Mouse (Mus musculus): ENCODE data around the gene Sfrp2. TPM values are rescaled to one million over a fixed set of nuclear protein-coding genes. Genes with fewer than 3 reads are reported as not detected.

Gene Sfrp2
- polyA plus RNA-seq, 1 experiment from 2014 or later: 83.2 TPM

DNA sequence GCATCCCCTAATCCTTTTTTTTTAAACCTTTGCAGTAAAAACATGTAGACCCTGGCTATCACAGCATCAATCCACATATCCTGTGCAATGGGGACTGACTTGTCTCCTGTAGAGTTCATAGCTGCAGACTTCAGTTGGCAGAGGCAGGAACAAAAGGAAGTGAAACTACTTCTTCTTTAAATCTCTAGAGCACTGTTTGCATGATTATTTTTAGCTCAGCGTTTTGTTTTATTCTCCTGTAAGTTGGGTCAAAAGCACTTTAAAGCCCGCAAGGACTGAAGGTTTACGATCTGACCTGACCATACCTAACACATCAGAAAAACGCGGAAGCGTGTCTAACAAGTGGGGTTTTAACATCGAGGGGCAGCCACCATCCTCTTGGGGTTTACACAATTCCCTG, 45.9 kb downstream of the Sfrp2 start:
- H3K4me3 ChIP-seq (ENCODE audit: low read length): no peak overlapping the region
- no peaks in the 10 kb centered on the region for H3K4me1 ChIP-seq (replicated peaks; ENCODE audit: control insufficient read depth, insufficient read depth, low read length)
- no peak overlapping the region for H3K9ac ChIP-seq (ENCODE audit: low read length)
- no peaks in the 10 kb centered on the region for H3K36me3 ChIP-seq (ENCODE audit: control insufficient read depth, insufficient read depth, low read length)
- WGBS: 53% methylated on average over 7 of the region's 7 CpGs
- H3K9me3 ChIP-seq (ENCODE audit: control insufficient read depth, low read length): no peaks in the 10 kb centered on the region
- H3K27ac ChIP-seq (ENCODE audit: low read length): no peak overlapping the region
- H3K27me3 ChIP-seq (ENCODE audit: control insufficient read depth, insufficient read depth, low read depth, low read length): no peaks in the 10 kb centered on the region
- H3K4me2 ChIP-seq (ENCODE audit: low read depth, low read length): no peak overlapping the region
- no peak for ATAC-seq (ENCODE audit: low read depth)

DNA sequence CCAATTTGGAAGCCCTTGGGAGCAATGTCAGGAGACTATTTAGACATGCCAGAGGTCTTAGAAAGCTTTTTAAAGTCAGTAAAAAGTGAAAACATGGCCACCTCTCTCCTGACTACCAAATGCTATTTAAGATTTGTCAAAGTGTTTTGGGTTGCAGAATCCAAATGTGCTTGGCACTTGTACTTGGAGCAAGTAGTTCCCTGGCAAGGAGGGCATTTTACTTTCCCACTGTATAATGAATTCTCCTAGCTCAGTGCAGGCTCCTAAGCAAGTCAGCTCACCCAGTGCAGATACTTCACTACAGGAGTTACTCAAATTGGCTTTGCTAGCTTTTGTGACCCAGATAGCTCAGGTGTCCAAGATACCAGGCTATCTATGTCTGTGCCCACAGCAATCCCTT, 46.7 kb downstream of the Sfrp2 start:
- no peak for ATAC-seq (ENCODE audit: low read depth)
- Histone ChIP-seq H3K4me1 (replicated peaks; ENCODE audit: control insufficient read depth, insufficient read depth, low read length) (no peaks in the 10 kb centered on the region), H3K9ac (ENCODE audit: low read length) (no peak overlapping the region), H3K4me2 (ENCODE audit: low read depth, low read length) (no peak overlapping the region), H3K9me3 (ENCODE audit: control insufficient read depth, low read length) (no peaks in the 10 kb centered on the region), H3K27ac (ENCODE audit: low read length) (no peak overlapping the region), H3K4me3 (ENCODE audit: low read length) (no peak overlapping the region), H3K36me3 (ENCODE audit: control insufficient read depth, insufficient read depth, low read length) (no peaks in the 10 kb centered on the region), H3K27me3 (ENCODE audit: control insufficient read depth, insufficient read depth, low read depth, low read length) (no peaks in the 10 kb centered on the region)

DNA sequence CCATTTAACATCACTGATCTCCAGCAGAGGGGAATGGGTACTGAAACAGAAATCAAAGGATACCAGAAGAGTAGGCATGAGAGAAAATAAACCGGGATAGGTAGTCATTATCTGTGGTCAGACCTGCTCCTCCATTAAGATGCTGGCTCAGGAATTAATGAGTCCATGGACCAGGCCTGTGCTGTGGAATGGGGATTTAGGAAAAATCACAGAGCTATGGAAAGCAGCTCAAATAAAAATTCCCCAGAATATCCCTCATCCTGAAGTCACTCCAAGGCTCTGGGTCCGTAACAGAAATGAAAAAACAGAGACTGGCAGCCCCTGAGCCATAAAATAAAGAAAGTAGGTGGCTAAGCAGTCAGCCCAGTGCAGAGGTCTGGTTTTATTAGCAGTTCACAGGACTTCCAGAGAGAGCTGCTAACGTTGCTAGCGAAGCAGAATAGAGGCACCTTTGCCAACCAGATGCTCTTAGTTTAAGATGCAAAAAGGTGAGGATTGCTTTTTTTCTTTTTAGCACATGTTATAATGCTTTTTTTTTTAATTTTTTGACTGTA, 50.3 kb downstream of the Sfrp2 start:
- H3K27me3 ChIP-seq (ENCODE audit: control insufficient read depth, insufficient read depth, low read depth, low read length): no peaks in the 10 kb centered on the region
- no peaks in the 10 kb centered on the region for H3K4me1 ChIP-seq (replicated peaks; ENCODE audit: control insufficient read depth, insufficient read depth, low read length)
- H3K4me2 ChIP-seq (ENCODE audit: low read depth, low read length): no peak overlapping the region
- H3K27ac ChIP-seq (ENCODE audit: low read length): no peak overlapping the region
- WGBS: 84% methylated on average over 4 of the region's 4 CpGs
- H3K9ac ChIP-seq (ENCODE audit: low read length): no peak overlapping the region
- H3K9me3 ChIP-seq (ENCODE audit: control insufficient read depth, low read length): no peaks in the 10 kb centered on the region
- no peak for ATAC-seq (ENCODE audit: low read depth)
- no peaks in the 10 kb centered on the region for H3K36me3 ChIP-seq (ENCODE audit: control insufficient read depth, insufficient read depth, low read length)
- no peak overlapping the region for H3K4me3 ChIP-seq (ENCODE audit: low read length)

- H3K4me1 ChIP-seq (replicated peaks; ENCODE audit: control insufficient read depth, insufficient read depth, low read length): no peaks in the 10 kb centered on the region
- no peaks in the 10 kb centered on the region for H3K9me3 ChIP-seq (ENCODE audit: control insufficient read depth, low read length)
- H3K36me3 ChIP-seq (ENCODE audit: control insufficient read depth, insufficient read depth, low read length): no peaks in the 10 kb centered on the region
- H3K4me2 ChIP-seq (ENCODE audit: low read depth, low read length): no peak overlapping the region
- no peaks in the 10 kb centered on the region for H3K27me3 ChIP-seq (ENCODE audit: control insufficient read depth, insufficient read depth, low read depth, low read length)
- 89% methylated on average over 4 of the region's 4 CpGs for whole genome bisulfite sequencing
- ATAC-seq (ENCODE audit: low read depth): no peak
- no peak overlapping the region for H3K4me3 ChIP-seq (ENCODE audit: low read length)
- no peak overlapping the region for H3K9ac ChIP-seq (ENCODE audit: low read length)
- H3K27ac ChIP-seq (ENCODE audit: low read length): no peak overlapping the region
Observed at GRCm38 (mm10) chr3:83823774-83824173, 57.7 kb downstream of the Sfrp2 start.

Other genes starting within 250 kb of the Sfrp2 start
- gene Tlr2, start 75.4 kb downstream of the Sfrp2 start, polyA plus RNA-seq (2015; fragmentation: Nextera tagmentation; extraction: Ambion mirVana): 4.0 and 4.8 TPM in 2 replicates